Mouse (Mus musculus) embryonic facial prominence, embryonic 14.5 days (tissue): Measurements from ENCODE around the gene Hsd17b7. TPM values are rescaled to one million over a fixed set of nuclear protein-coding genes. Genes with fewer than 3 reads are reported as not detected.

ENCODE experiments used
- ATAC-seq: fragments of 200-750 bp; cut with Nextera tagmentation; 2 replicates; pipeline ENCODE4 v1.8.0; 2017; ENCODE audit warnings: low read depth, moderate number of reproducible peaks, moderate TSS enrichment
- DNase-seq: peaks from one replicate; pipeline ENCODE4 v3.0.0-alpha.2; 2015; ENCODE audit warnings: low spot score
- H3K27ac ChIP-seq: fragments of 300-500 bp; sonication (generic); replicated peaks from 2 replicates; pipeline ENCODE4 v1.5.1; 2014; ENCODE audit warnings: low read depth, mild to moderate bottlenecking, low read length, moderate library complexity
- H3K27me3 ChIP-seq: fragments of 300-500 bp; sonication (generic); replicated peaks from 2 replicates; pipeline ENCODE4 v1.6.1; 2014; ENCODE audit warnings: low read length; ENCODE audit not compliant: control insufficient read depth, insufficient read depth
- H3K36me3 ChIP-seq: fragments of 300-500 bp; sonication (generic); 2 replicates; pipeline ENCODE4 v1.6.1; 2014; ENCODE audit warnings: low read length, mixed read lengths; ENCODE audit not compliant: control insufficient read depth, insufficient read depth
- H3K4me1 ChIP-seq: fragments of 300-500 bp; sonication (generic); 2 replicates; pipeline ENCODE4 v1.6.1; 2014; ENCODE audit warnings: antibody characterized with exemption, low read length; ENCODE audit not compliant: control insufficient read depth, insufficient read depth
- H3K4me2 ChIP-seq: fragments of 300-500 bp; sonication (generic); 2 replicates; pipeline ENCODE4 v1.6.1; 2014; ENCODE audit warnings: low read depth, mild to moderate bottlenecking, low read length, moderate library complexity, mixed read lengths
- H3K4me3 ChIP-seq: fragments of 300-500 bp; sonication (generic); 2 replicates; pipeline ENCODE4 v1.5.1; 2014; ENCODE audit warnings: low read depth, mild to moderate bottlenecking, low read length
- H3K9ac ChIP-seq: fragments of 300-500 bp; sonication (generic); 2 replicates; pipeline ENCODE4 v1.6.1; 2014; ENCODE audit warnings: low read depth, mild to moderate bottlenecking, low read length, moderate library complexity, mixed read lengths
- H3K9me3 ChIP-seq: fragments of 300-500 bp; sonication (generic); 2 replicates; pipeline ENCODE4 v1.6.1; 2016; ENCODE audit warnings: low read length; ENCODE audit not compliant: control insufficient read depth
- WGBS: fragments of 180-500 bp; shearing (Covaris S2); extraction: QIAGEN DNeasy Blood & Tissue Kit; methylation state at CpG from one replicate; pipeline ENCODE4 v1.1.7; 2014; 5-methylcytosine and 5-hydroxymethylcytosine counted together
- polyA plus RNA-seq: library from polyadenylated mRNA; unstranded; fragments of >200 nt; fragmentation: Nextera tagmentation; extraction: Ambion mirVana; gene quantifications from 2 replicates; pipeline ENCODE4 v1.2.1, GENCODE M21; 2014

Gene Hsd17b7
- polyA plus RNA-seq, 1 experiment from 2014 or later = 13.9 TPM

- H3K4me2 ChIP-seq = no peak overlapping the region; the same call in 1 of the 2 replicates
- H3K9ac ChIP-seq = no peak overlapping the region
- no peak overlapping the region for H3K4me3 ChIP-seq
- WGBS = 31% methylated on average over 7 of the region's 7 CpGs
- H3K36me3 ChIP-seq = peaks cover 35% of the 10 kb centered on the region
- DNase-seq (peak; percentile 65), ATAC-seq (no peak)
- no peaks in the 10 kb centered on the region for H3K4me1 ChIP-seq
- H3K27ac ChIP-seq = no peak overlapping the region
- H3K27me3 ChIP-seq = no peaks in the 10 kb centered on the region
- peaks cover 3% of the 10 kb centered on the region for H3K9me3 ChIP-seq
Observed at GRCm38 (mm10) chr1:169949981-169950380, 19.1 kb downstream of the Hsd17b7 start.

GRCm38 (mm10) chr1:169948866-169949265 lies 20.2 kb downstream of the Hsd17b7 start:
- no peak overlapping the region for H3K4me2 ChIP-seq
- H3K9me3 ChIP-seq = peaks cover 10% of the 10 kb centered on the region
- DNase-seq (peak; percentile 55), ATAC-seq (no peak)
- H3K27ac ChIP-seq = no peak overlapping the region
- H3K27me3 ChIP-seq = no peaks in the 10 kb centered on the region
- 42% methylated on average over 7 of the region's 7 CpGs for WGBS
- H3K4me1 ChIP-seq = no peaks in the 10 kb centered on the region
- H3K36me3 ChIP-seq = peaks cover 26% of the 10 kb centered on the region; the same call in 1 of the 2 replicates
- H3K9ac ChIP-seq = no peak overlapping the region
- no peak overlapping the region for H3K4me3 ChIP-seq

GRCm38 (mm10) chr1:169948280-169948679 lies 20.8 kb downstream of the Hsd17b7 start:
- Histone ChIP-seq H3K4me3 (no peak overlapping the region), H3K4me2 (no peak overlapping the region), H3K9ac (no peak overlapping the region), H3K27ac (no peak overlapping the region), H3K36me3 (peaks cover 21% of the 10 kb centered on the region; the same call in 1 of the 2 replicates), H3K9me3 (peaks cover 10% of the 10 kb centered on the region), H3K27me3 (no peaks in the 10 kb centered on the region), H3K4me1 (no peaks in the 10 kb centered on the region)
- WGBS = 74% methylated on average over 7 of the region's 7 CpGs
- DNase-seq = no peak
- no peak for ATAC-seq

GRCm38 (mm10) chr1:169947654-169948053 lies 21.4 kb downstream of the Hsd17b7 start:
- Histone ChIP-seq H3K4me1 (no peaks in the 10 kb centered on the region), H3K4me2 (no peak overlapping the region), H3K27me3 (no peaks in the 10 kb centered on the region), H3K4me3 (no peak overlapping the region), H3K9me3 (peaks cover 10% of the 10 kb centered on the region), H3K27ac (no peak overlapping the region), H3K9ac (no peak overlapping the region), H3K36me3 (peaks cover 14% of the 10 kb centered on the region; the same call in 1 of the 2 replicates)
- DNase-seq (no peak), ATAC-seq (0 out of 2 replicates have a peak, but pooled peaks have one; percentile 37)
- WGBS = 77% methylated on average over 6 of the region's 6 CpGs

- H3K9ac ChIP-seq = no peak overlapping the region
- peaks cover 10% of the 10 kb centered on the region for H3K9me3 ChIP-seq
- H3K27me3 ChIP-seq = no peaks in the 10 kb centered on the region
- DNase-seq = no peak
- 77% methylated on average over 3 of the region's 3 CpGs for WGBS
- no peaks in the 10 kb centered on the region for H3K36me3 ChIP-seq
- H3K27ac ChIP-seq = no peak overlapping the region
- no peak overlapping the region for H3K4me2 ChIP-seq
- no peak overlapping the region for H3K4me3 ChIP-seq
- ATAC-seq = no peak
- no peaks in the 10 kb centered on the region for H3K4me1 ChIP-seq
Observed at GRCm38 (mm10) chr1:169946004-169946403, 23.0 kb downstream of the Hsd17b7 start.

- no peak overlapping the region for H3K4me3 ChIP-seq
- no peak for ATAC-seq
- WGBS = 13% methylated on average over 2 of the region's 2 CpGs
Observed at GRCm38 (mm10) chr1:169939345-169939744, 29.7 kb downstream of the Hsd17b7 start.

GRCm38 (mm10) chr1:169934005-169934725 lies 34.9 kb downstream of the Hsd17b7 start:
- H3K4me1 ChIP-seq = no peaks in the 10 kb centered on the region
- H3K36me3 ChIP-seq = no peaks in the 10 kb centered on the region
- ATAC-seq = no peak
- no peak overlapping the region for H3K27ac ChIP-seq
- DNase-seq = peak; percentile 74
- H3K27me3 ChIP-seq = no peaks in the 10 kb centered on the region
- H3K9ac ChIP-seq = no peak overlapping the region
- no peaks in the 10 kb centered on the region for H3K9me3 ChIP-seq
- WGBS = 50% methylated on average over 16 of the region's 16 CpGs
- no peak overlapping the region for H3K4me3 ChIP-seq
- peak overlapping the region; percentile 4; the same call in 1 of the 2 replicates for H3K4me2 ChIP-seq

More at GRCm38 (mm10) chr1:169939345-169939744, 29.7 kb downstream of the Hsd17b7 start:
- Histone ChIP-seq H3K36me3 (no peaks in the 10 kb centered on the region), H3K9me3 (no peaks in the 10 kb centered on the region), H3K27ac (no peak overlapping the region), H3K27me3 (no peaks in the 10 kb centered on the region), H3K4me2 (no peak overlapping the region), H3K4me1 (no peaks in the 10 kb centered on the region), H3K9ac (no peak overlapping the region)
- peak; percentile 62 for DNase-seq

- H3K9ac ChIP-seq = no peak overlapping the region
- no peak overlapping the region for H3K4me3 ChIP-seq
- H3K36me3 ChIP-seq = no peaks in the 10 kb centered on the region
- H3K27me3 ChIP-seq = no peaks in the 10 kb centered on the region
- DNase-seq (no peak), ATAC-seq (peak; percentile 56; the same call in 1 of the 2 replicates)
- no peak overlapping the region for H3K4me2 ChIP-seq
- 61% methylated on average over 7 of the region's 7 CpGs for WGBS
- no peaks in the 10 kb centered on the region for H3K9me3 ChIP-seq
- H3K27ac ChIP-seq = no peak overlapping the region
- peaks cover 7% of the 10 kb centered on the region; the same call in 1 of the 2 replicates for H3K4me1 ChIP-seq
Observed at GRCm38 (mm10) chr1:169932122-169932746, 36.8 kb downstream of the Hsd17b7 start.
